11 mouse cellular contexts compared by ENCODE assay signal in genomic region chr12:27254125-27254524, GRCm38 (mm10).
DNase-seq lines count a peak whose midpoint lies in the region; ATAC-seq and TF ChIP-seq lines count a peak whose summit lies in the region.
"Had no signal": no experiment of that assay in that cellular context is flagged by ENCODE, and none has a peak within 500 bp of the region (broad histone marks: within the 10 kb centered on the region; RNA-seq: fewer than 3 reads in every experiment).

No protein-coding gene starts in this region.

- no peak for TF ChIP-seq POLR2A in lung, adult 2 months (IDR thresholded peaks at IDR 0.05; ENCODE audit: borderline replicate concordance, extremely low read depth, low read depth, low read length)

- H3K4me1 ChIP-seq in lung, adult 2 months (ENCODE audit: control insufficient read depth, insufficient read depth, low read length): no peaks in the 10 kb centered on the region; the same call in 1 of the 2 replicates
- H3K4me1 ChIP-seq: liver, embryonic 12.5 days had no signal

- no peak overlapping the region for H3K4me3 ChIP-seq in lung, adult 2 months (replicated peaks; ENCODE audit: extremely low read depth, low read depth, low read length)
- no peak overlapping the region for H3K4me3 ChIP-seq in gastrocnemius, adult 2 months
- H3K4me3 ChIP-seq: forebrain, embryonic 10.5 days; liver, embryonic 12.5 days had no signal

- TF ChIP-seq CTCF in lung, adult 2 months (IDR thresholded peaks at IDR 0.05; ENCODE audit: insufficient read depth, low read length): no peak
- no peak for TF ChIP-seq CTCF in gastrocnemius, adult 2 months (IDR thresholded peaks at IDR 0.05)

- intact Hi-C loops in gastrocnemius, adult 2 months (cut with DNase I): no loop called here

- no peak overlapping the region for H3K27ac ChIP-seq in gastrocnemius, adult 2 months
- H3K27ac ChIP-seq: forebrain, embryonic 10.5 days; liver, embryonic 12.5 days; stomach, postnatal 0 days had no signal

- no peak for ATAC-seq in cerebellum, adult (ENCODE audit: insufficient number of reproducible peaks, low FRiP score, low TSS enrichment)
- ATAC-seq: liver, embryonic 12.5 days had no signal

- DNase-seq in cerebellum, postnatal 10 days: peak; percentile 75 to 84
- DNase-seq in lung, adult 2 months: peak; percentile 3
- DNase-seq in lung, postnatal 14 days: no peak
- peak; percentile 66 for DNase-seq in kidney, adult 9 months
- peak; percentile 1 for DNase-seq in lung, postnatal 25 days (ENCODE audit: low spot score)
- no peak for DNase-seq in layer of hippocampus, postnatal 14 days (ENCODE audit: low spot score in 2 of 2)
- DNase-seq in gastrocnemius, adult 2 months: no peak

- WGBS in lung, adult 2 months: 29% methylated on average over 3 of the region's 3 CpGs

Comparison
In these comparisons a context has a peak if more than half of its experiments do, and no peak if none do; other contexts are left out.
1. DNase-seq: peak in cerebellum, postnatal 10 days (2 of 2), lung, adult 2 months (single experiment), kidney, adult 9 months (single experiment) and lung, postnatal 25 days (single experiment); none in lung, postnatal 14 days (single experiment), layer of hippocampus, postnatal 14 days (0 of 2) and gastrocnemius, adult 2 months (single experiment).